Mouse (Mus musculus) CH12.LX (cell line): ENCODE measurements around the gene Cracr2a. TPM values are rescaled to one million over a fixed set of nuclear protein-coding genes. Genes with fewer than 3 reads are reported as not detected.

Experiments used
- DNase-seq: peaks from one replicate; pipeline ENCODE4 v3.0.0-alpha.2; 2013; ENCODE audit errors: extremely low read depth
- H3K27ac ChIP-seq: 2 replicates; pipeline ENCODE4 v1.5.1; 2012; ENCODE audit warnings: low read depth, mild to moderate bottlenecking, control low read depth, moderate library complexity; ENCODE audit not compliant: insufficient read depth
- H3K27me3 ChIP-seq: replicated peaks from 2 replicates; pipeline ENCODE3; 2012; ENCODE audit warnings: inconsistent platforms
- H3K36me3 ChIP-seq, 2 experiments: replicated peaks in 1 of 2; 2 replicates each; pipeline versions ENCODE3 to v1.6.1; 2012; ENCODE audit warnings: inconsistent platforms in 1 of 2, low read length in 1 of 2, mild to moderate bottlenecking in 1 of 2, mixed read lengths in 1 of 2, moderate library complexity in 1 of 2; ENCODE audit not compliant: control insufficient read depth in 1 of 2, insufficient read depth in 1 of 2
- H3K4me1 ChIP-seq, 2 experiments: 2 replicates each; pipeline ENCODE4 v1.6.1; 2012; ENCODE audit warnings: inconsistent platforms in 1 of 2, moderate library complexity in 1 of 2; ENCODE audit not compliant: insufficient read depth in 2 of 2, control insufficient read depth in 1 of 2
- H3K4me2 ChIP-seq: 2 replicates; pipeline ENCODE4 v1.6.1; 2012; ENCODE audit warnings: low read depth, mild to moderate bottlenecking, control low read depth; ENCODE audit not compliant: poor library complexity, insufficient read depth, severe bottlenecking
- H3K4me3 ChIP-seq, 3 experiments: fragments of 150-350 bp in 1 of 3; sonication (generic) in 1 of 3; replicated peaks in 1 of 3; 2 replicates each; pipeline versions ENCODE3 to v1.5.1; 2011 to 2012; ENCODE audit warnings: low read depth in 2 of 3, low read length in 2 of 3, mild to moderate bottlenecking in 2 of 3, moderate library complexity in 2 of 3, control low read depth in 1 of 3, improper control_type of control experiment in 1 of 3, inconsistent platforms in 1 of 3, mixed read lengths in 1 of 3; ENCODE audit not compliant: poor library complexity in 1 of 3
- H3K79me2 ChIP-seq: replicated peaks from 2 replicates; pipeline ENCODE4 v1.6.1; 2012; ENCODE audit warnings: mild to moderate bottlenecking, moderate library complexity; ENCODE audit not compliant: control insufficient read depth, poor library complexity, insufficient read depth, severe bottlenecking; ENCODE audit errors: extremely low read depth
- H3K9ac ChIP-seq: 2 replicates; pipeline ENCODE4 v1.6.1; 2012; ENCODE audit warnings: low read depth, mild to moderate bottlenecking, control low read depth, moderate library complexity; ENCODE audit not compliant: insufficient read depth
- H3K9me3 ChIP-seq: replicated peaks from 2 replicates; pipeline ENCODE3; 2012; ENCODE audit warnings: low read length, inconsistent platforms, mixed read lengths
- CHD1 ChIP-seq: IDR thresholded peaks from 2 replicates; pipeline ENCODE4 v1.6.1; 2012; ENCODE audit warnings: low read depth, low read length, improper control_type of control experiment, inconsistent platforms
- CTCF ChIP-seq, 2 experiments: IDR thresholded peaks in 1 of 2; conservative IDR thresholded peaks in 1 of 2; 2 replicates each; pipeline ENCODE4 v1.5.1; 2011 to 2012; ENCODE audit warnings: low read depth in 2 of 2, low read length in 2 of 2, improper control_type of control experiment in 1 of 2, inconsistent platforms in 1 of 2, mild to moderate bottlenecking in 1 of 2, moderate library complexity in 1 of 2
- ELF1 ChIP-seq: IDR thresholded peaks from 2 replicates; pipeline ENCODE4 v1.6.1; 2014; ENCODE audit warnings: low read depth, mild to moderate bottlenecking, inconsistent platforms, low read length, improper control_type of control experiment
- JUN ChIP-seq: IDR thresholded peaks from 2 replicates; pipeline ENCODE4 v1.6.1; 2011; ENCODE audit warnings: low read depth, mild to moderate bottlenecking, low read length, improper control_type of control experiment, moderate library complexity; ENCODE audit not compliant: insufficient read depth
- JUND ChIP-seq: conservative IDR thresholded peaks from 2 replicates; pipeline ENCODE4 v1.6.1; 2011; ENCODE audit warnings: low read depth, low read length, improper control_type of control experiment
- MAFK ChIP-seq: IDR thresholded peaks from 2 replicates; pipeline ENCODE4 v1.6.1; 2011; ENCODE audit warnings: low read length, improper control_type of control experiment; ENCODE audit not compliant: insufficient replicate concordance
- MAX ChIP-seq: IDR thresholded peaks from 2 replicates; pipeline ENCODE4 v1.6.1; 2011; ENCODE audit warnings: low read length, improper control_type of control experiment
- MEF2A ChIP-seq: IDR thresholded peaks from 2 replicates; pipeline ENCODE4 v1.6.1; 2014; ENCODE audit warnings: low read depth, mild to moderate bottlenecking, inconsistent platforms, low read length, improper control_type of control experiment, borderline replicate concordance
- MXI1 ChIP-seq: IDR thresholded peaks from 2 replicates; pipeline ENCODE4 v1.6.1; 2011; ENCODE audit warnings: mild to moderate bottlenecking, low read depth, low read length, improper control_type of control experiment
- NRF1 ChIP-seq: IDR thresholded peaks from 2 replicates; pipeline ENCODE4 v1.6.1; 2014; ENCODE audit warnings: low read depth, mild to moderate bottlenecking, inconsistent platforms, low read length, improper control_type of control experiment, moderate library complexity
- PAX5 ChIP-seq: IDR thresholded peaks from 2 replicates; pipeline ENCODE4 v1.6.1; 2012; ENCODE audit warnings: low read length, inconsistent platforms, mixed read lengths
- POLR2A ChIP-seq: IDR thresholded peaks from 2 replicates; pipeline ENCODE4 v1.6.1; 2011; ENCODE audit warnings: low read depth, mild to moderate bottlenecking, improper control_type of control experiment, low read length
- POLR2AphosphoS2 ChIP-seq: IDR thresholded peaks from 2 replicates; pipeline ENCODE4 v1.6.1; 2011; ENCODE audit warnings: low read depth, low read length, improper control_type of control experiment
- RAD21 ChIP-seq: IDR thresholded peaks from 2 replicates; pipeline ENCODE4 v1.6.1; 2011; ENCODE audit warnings: low read depth, mild to moderate bottlenecking, low read length, improper control_type of control experiment, moderate library complexity
- SMC3 ChIP-seq: IDR thresholded peaks from 2 replicates; pipeline ENCODE4 v1.6.1; 2011; ENCODE audit warnings: low read depth, low read length, improper control_type of control experiment
- TCF12 ChIP-seq: IDR thresholded peaks from 2 replicates; pipeline ENCODE4 v1.6.1; 2014; ENCODE audit warnings: low read depth, mild to moderate bottlenecking, inconsistent platforms, low read length, improper control_type of control experiment
- UBTF ChIP-seq: IDR thresholded peaks from 2 replicates; pipeline ENCODE4 v1.6.1; 2012; ENCODE audit warnings: low read depth, mild to moderate bottlenecking, inconsistent platforms, low read length, improper control_type of control experiment, moderate library complexity
- ZKSCAN1 ChIP-seq: IDR thresholded peaks from 2 replicates; pipeline ENCODE4 v1.6.1; 2012; ENCODE audit warnings: low read depth, inconsistent platforms, low read length, improper control_type of control experiment, borderline replicate concordance
- dilution Hi-C: fragments of 300-500 bp; cut with MboI; formaldehyde crosslinking; loops from 2 replicates; pipeline ENCODE4 v1.14.3; 2020; ENCODE audit warnings: low sequenced_read_pairs; ENCODE audit not compliant: extremely low pct_unique_long_range_greater_than_20kb, extremely low pct_ligation_motif_present
- in situ Hi-C: fragments of 300-500 bp; cut with MboI; formaldehyde crosslinking; loops from 3 replicates; pipeline ENCODE4 v1.14.3; 2019; ENCODE audit warnings: low sequenced_read_pairs, low pct_ligation_motif_present, low pct_unique_long_range_greater_than_20kb, mixed read lengths
- polyA plus RNA-seq: library from polyadenylated mRNA; unstranded; fragments of >175 nt; gene quantifications from 2 replicates; pipeline ENCODE4 v1.2.1, GENCODE M21; 2012; ENCODE audit warnings: low read depth; ENCODE audit not compliant: insufficient read length
- total RNA-seq, 2 experiments: library from RNA; depleted of rRNA; stranded (reverse); fragments of 300-350 nt in 1 of 2; fragments of >200 nt in 1 of 2; gene quantifications; 2 replicates each; pipeline ENCODE4 v1.2.3; 2012 to 2014

The Cracr2a gene
- total and polyA plus RNA-seq, 3 experiments, result 1.2 to 1.6 (median 1.5) TPM

- Histone ChIP-seq H3K9ac (no peak overlapping the region), H3K4me2 (no peak overlapping the region), H3K4me3 (no peak overlapping the region), H3K79me2 (no peaks in the 10 kb centered on the region), H3K27me3 (no peaks in the 10 kb centered on the region), H3K36me3 (no peaks in the 10 kb centered on the region), H3K27ac (no peak overlapping the region), H3K9me3 (no peaks in the 10 kb centered on the region), H3K4me1 (peaks cover 2 to 5% of the 10 kb centered on the region in 2 experiments; a peak in 3 of 4 replicates)
- TF ChIP-seq JUND (no peak), PAX5 (no peak), JUN (no peak), ELF1 (no peak), MAFK (no peak), CTCF (conservative IDR thresholded peaks at IDR 0.05 in 1 of 2, IDR thresholded peaks at IDR 0.05 in 1 of 2; ENCODE audit: low read depth in 2 of 2, low read length in 2 of 2) (no peak), ZKSCAN1 (no peak), POLR2A (no peak), CHD1 (no peak), MXI1 (no peak), MAX (no peak), SMC3 (no peak), RAD21 (no peak), POLR2AphosphoS2 (no peak), NRF1 (no peak), TCF12 (no peak)
- in situ Hi-C loops, result no loop called here
- no peak for DNase-seq
- dilution Hi-C loops, result no loop called here
Observed at GRCm38 (mm10) chr6:127663263-127663662, 102.1 kb downstream of the Cracr2a start.

DNA sequence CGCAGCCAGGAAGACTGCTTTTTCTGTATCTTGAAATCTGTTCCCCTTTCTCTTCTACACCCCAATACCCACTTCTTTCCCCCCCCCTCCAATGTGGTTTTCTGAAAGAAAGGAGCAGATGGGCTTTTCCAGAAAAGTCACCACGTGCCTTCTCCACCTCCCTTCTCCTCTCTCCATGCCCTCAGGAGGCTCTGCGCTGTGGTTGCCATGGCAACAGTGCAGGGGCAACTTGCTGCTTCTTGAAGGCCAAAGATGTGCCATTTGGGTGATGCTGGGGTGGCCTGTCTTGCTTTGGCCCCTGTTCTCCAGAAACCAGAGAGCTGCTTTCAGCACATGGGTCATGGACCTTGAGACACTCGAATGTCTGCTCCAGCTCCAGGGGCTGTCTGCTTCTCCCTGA lies 108.2 kb downstream of the Cracr2a start:
- dilution Hi-C loops, result no loop called here
- no peak for TF ChIP-seq NRF1
- TF ChIP-seq POLR2A, result no peak
- no peak for TF ChIP-seq UBTF
- TF ChIP-seq SMC3, result no peak
- no peak for TF ChIP-seq MEF2A
- TF ChIP-seq ELF1, result no peak
- TF ChIP-seq, all 38 proteins: peak for 0
- Histone ChIP-seq H3K27ac (no peak overlapping the region), H3K36me3 (peaks cover 0 to 1% of the 10 kb centered on the region in 2 experiments), H3K79me2 (no peaks in the 10 kb centered on the region), H3K4me2 (no peak overlapping the region), H3K27me3 (no peaks in the 10 kb centered on the region), H3K4me3 (no peak overlapping the region), H3K9me3 (no peaks in the 10 kb centered on the region), H3K9ac (no peak overlapping the region), H3K4me1 (no peaks in the 10 kb centered on the region)
- in situ Hi-C loops, result no loop called here
- DNase-seq, result no peak
